Mouse (Mus musculus) intestine, postnatal 0 days (tissue): ENCODE measurements around the gene Tmem129. TPM values are rescaled to one million over a fixed set of nuclear protein-coding genes. Genes with fewer than 3 reads are reported as not detected.
A peak's percentile ranks its signal among the peaks of the same experiment; 100 is the strongest.

Source experiments
- ATAC-seq: fragments of 200-750 bp; cut with Nextera tagmentation; 2 replicates; pipeline ENCODE4 v1.8.0; 2017; ENCODE audit warnings: mild to moderate bottlenecking, moderate TSS enrichment, moderate library complexity
- H3K27ac ChIP-seq: fragments of 300-500 bp; sonication (generic); 2 replicates; pipeline ENCODE4 v1.5.1; 2014; ENCODE audit warnings: mild to moderate bottlenecking, low read depth, low read length, moderate library complexity
- H3K27me3 ChIP-seq: fragments of 300-500 bp; sonication (generic); replicated peaks from 2 replicates; pipeline ENCODE4 v1.6.1; 2014; ENCODE audit warnings: low read length, mixed read lengths; ENCODE audit not compliant: control insufficient read depth, insufficient read depth
- H3K36me3 ChIP-seq: fragments of 300-500 bp; sonication (generic); 2 replicates; pipeline ENCODE4 v1.6.1; 2014; ENCODE audit warnings: mild to moderate bottlenecking, moderate library complexity; ENCODE audit not compliant: control insufficient read depth, insufficient read depth
- H3K4me1 ChIP-seq: fragments of 300-500 bp; sonication (generic); replicated peaks from 2 replicates; pipeline ENCODE4 v1.6.1; 2014; ENCODE audit warnings: antibody characterized with exemption, low read length, mixed read lengths; ENCODE audit not compliant: control insufficient read depth, insufficient read depth
- H3K4me2 ChIP-seq: fragments of 300-500 bp; sonication (generic); replicated peaks from 2 replicates; pipeline ENCODE4 v1.6.1; 2014; ENCODE audit warnings: low read depth, mild to moderate bottlenecking, moderate library complexity
- H3K4me3 ChIP-seq: fragments of 300-500 bp; sonication (generic); 2 replicates; pipeline ENCODE4 v1.5.1; 2014; ENCODE audit warnings: low read depth, low read length
- H3K9ac ChIP-seq: fragments of 300-500 bp; sonication (generic); 2 replicates; pipeline ENCODE4 v1.6.1; 2014; ENCODE audit warnings: mild to moderate bottlenecking, low read depth, low read length
- H3K9me3 ChIP-seq: fragments of 300-500 bp; sonication (generic); 2 replicates; pipeline ENCODE4 v1.6.1; 2016; ENCODE audit warnings: mixed run types; ENCODE audit not compliant: control insufficient read depth
- CTCF ChIP-seq: sonication (generic); IDR thresholded peaks from 2 replicates; pipeline ENCODE4 v1.5.1; 2016; ENCODE audit warnings: low read depth, mild to moderate bottlenecking, control low read depth, antibody characterized with exemption, moderate library complexity
- WGBS: fragments of 180-500 bp; shearing (Covaris S2); extraction: QIAGEN DNeasy Blood & Tissue Kit; methylation state at CpG from one replicate; pipeline ENCODE4 v1.1.7; 2014; 5-methylcytosine and 5-hydroxymethylcytosine counted together
- polyA plus RNA-seq: library from polyadenylated mRNA; unstranded; fragments of >200 nt; fragmentation: Nextera tagmentation; extraction: Ambion mirVana; gene quantifications from 2 replicates; pipeline ENCODE4 v1.2.1, GENCODE M21; 2015

Tmem129 gene
- polyA plus RNA-seq, 1 experiment from 2014 or later, result 18.5 TPM

GRCm38 (mm10) chr5:33651541-33651920 lies 6.7 kb downstream of the Tmem129 start:
- peak overlapping the region; percentile 72 for H3K4me3 ChIP-seq
- H3K4me2 ChIP-seq, result peak overlapping the region; percentile 74
- no peaks in the 10 kb centered on the region for H3K9me3 ChIP-seq
- peak overlapping the region; percentile 60 for H3K9ac ChIP-seq
- peak overlapping the region; percentile 92 for H3K27ac ChIP-seq
- TF ChIP-seq CTCF, result peak; percentile 19; the same call in 1 of the 2 replicates
- 0% methylated on average over 11 of the region's 11 CpGs for WGBS
- 0 out of 2 replicates have a peak, but pooled peaks cover 5% of the 10 kb centered on the region for H3K4me1 ChIP-seq
- no peaks in the 10 kb centered on the region for H3K27me3 ChIP-seq
- peaks cover 34% of the 10 kb centered on the region for H3K36me3 ChIP-seq
- no peak for ATAC-seq

DNA sequence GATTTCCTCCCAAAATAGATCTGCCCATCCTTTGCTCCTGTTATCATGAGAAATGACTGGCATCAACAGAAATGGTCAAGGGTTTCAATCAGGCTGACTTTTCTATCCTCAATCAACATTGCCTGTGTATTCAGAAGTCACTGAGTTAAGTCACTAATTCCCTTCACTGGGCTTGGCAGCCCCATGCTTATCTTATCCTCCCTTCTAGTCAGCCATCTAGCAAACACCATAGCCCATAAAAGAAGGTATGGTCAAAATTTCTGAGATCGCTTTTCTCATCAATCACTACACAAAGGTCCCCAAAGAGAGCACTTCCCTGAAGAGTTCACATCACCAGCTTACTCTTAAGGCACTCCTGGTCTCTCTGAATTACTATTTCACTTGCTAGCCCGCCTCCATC lies 7.2 kb downstream of the Tmem129 start:
- H3K36me3 ChIP-seq, result peaks cover 39% of the 10 kb centered on the region
- no peak for ATAC-seq
- peak overlapping the region; percentile 60; the same call in 1 of the 2 replicates for H3K9ac ChIP-seq
- peak overlapping the region; percentile 74 for H3K4me2 ChIP-seq
- no peaks in the 10 kb centered on the region for H3K4me1 ChIP-seq
- peak overlapping the region; percentile 72 for H3K4me3 ChIP-seq
- 0 out of 2 replicates have a peak overlapping the region, but pooled peaks have one; percentile 92 for H3K27ac ChIP-seq
- 11% methylated on average over 2 of the region's 2 CpGs for WGBS
- H3K9me3 ChIP-seq, result no peaks in the 10 kb centered on the region
- no peaks in the 10 kb centered on the region for H3K27me3 ChIP-seq
- no peak for TF ChIP-seq CTCF

GRCm38 (mm10) chr5:33640652-33641051 lies 17.6 kb downstream of the Tmem129 start:
- H3K36me3 ChIP-seq, result peaks cover 67% of the 10 kb centered on the region
- no peak for ATAC-seq
- H3K4me3 ChIP-seq, result no peak overlapping the region
- TF ChIP-seq CTCF, result peak; percentile 79
- WGBS, result 29% methylated on average over 3 of the region's 3 CpGs
- H3K4me1 ChIP-seq, result no peaks in the 10 kb centered on the region
- no peaks in the 10 kb centered on the region for H3K9me3 ChIP-seq
- no peak overlapping the region for H3K4me2 ChIP-seq
- H3K27me3 ChIP-seq, result no peaks in the 10 kb centered on the region
- H3K9ac ChIP-seq, result no peak overlapping the region
- H3K27ac ChIP-seq, result no peak overlapping the region

GRCm38 (mm10) chr5:33638826-33639225 lies 19.4 kb downstream of the Tmem129 start:
- no peak overlapping the region for H3K9ac ChIP-seq
- no peak overlapping the region for H3K4me2 ChIP-seq
- no peak for ATAC-seq
- no peaks in the 10 kb centered on the region for H3K27me3 ChIP-seq
- H3K4me3 ChIP-seq, result no peak overlapping the region
- H3K9me3 ChIP-seq, result no peaks in the 10 kb centered on the region
- H3K4me1 ChIP-seq, result no peaks in the 10 kb centered on the region
- peaks cover 50% of the 10 kb centered on the region for H3K36me3 ChIP-seq
- 0 out of 2 replicates have a peak overlapping the region, but pooled peaks have one; percentile 50 for H3K27ac ChIP-seq
- WGBS, result 50% methylated on average over 4 of the region's 4 CpGs
- no peak for TF ChIP-seq CTCF

GRCm38 (mm10) chr5:33637606-33638350 lies 20.4 kb downstream of the Tmem129 start:
- no peak overlapping the region for H3K9ac ChIP-seq
- no peaks in the 10 kb centered on the region for H3K4me1 ChIP-seq
- H3K4me3 ChIP-seq, result no peak overlapping the region
- H3K9me3 ChIP-seq, result no peaks in the 10 kb centered on the region
- no peak for TF ChIP-seq CTCF
- no peak overlapping the region for H3K4me2 ChIP-seq
- H3K27ac ChIP-seq, result no peak overlapping the region
- no peak for ATAC-seq
- H3K36me3 ChIP-seq, result peaks cover 40% of the 10 kb centered on the region
- no peaks in the 10 kb centered on the region for H3K27me3 ChIP-seq
- WGBS, result 77% methylated on average over 3 of the region's 3 CpGs

DNA sequence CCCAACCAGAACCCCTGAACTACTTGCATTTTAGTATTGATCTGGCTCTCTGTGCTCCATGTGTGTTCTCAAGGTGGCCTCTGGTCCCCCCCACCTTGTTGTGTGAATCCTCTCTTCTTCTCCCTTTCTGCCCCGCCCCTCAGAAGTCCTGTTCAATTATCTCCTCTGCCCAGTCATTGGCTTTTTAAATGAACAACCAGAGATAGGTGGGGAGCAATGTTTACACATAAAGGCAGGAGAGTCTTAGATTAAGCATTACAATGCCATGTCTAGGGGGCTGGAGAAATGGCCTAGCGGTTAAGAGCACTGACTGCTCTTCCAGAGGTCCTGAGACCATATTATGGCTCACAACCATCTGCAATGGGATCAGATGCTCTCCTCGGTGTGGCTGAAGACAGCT lies 22.9 kb downstream of the Tmem129 start:
- no peaks in the 10 kb centered on the region for H3K9me3 ChIP-seq
- no peak for ATAC-seq
- TF ChIP-seq CTCF, result no peak

More for the DNA sequence above, 22.9 kb downstream of the Tmem129 start:
- no peak overlapping the region for H3K9ac ChIP-seq
- 81% methylated on average over 3 of the region's 3 CpGs for WGBS
- H3K4me1 ChIP-seq, result no peaks in the 10 kb centered on the region
- H3K36me3 ChIP-seq, result peaks cover 19% of the 10 kb centered on the region; the same call in 1 of the 2 replicates
- H3K27ac ChIP-seq, result no peak overlapping the region
- no peak overlapping the region for H3K4me2 ChIP-seq
- no peaks in the 10 kb centered on the region for H3K27me3 ChIP-seq
- no peak overlapping the region for H3K4me3 ChIP-seq
